Mouse (Mus musculus) urinary bladder, postnatal 36 days (tissue): ENCODE data around the gene Kantr.
"Not testable (repeated sequence)": the region's sequence is repeated elsewhere in the genome, so short reads cannot be mapped to it uniquely, and the experiment has no call there.

Experiments used
- DNase-seq, 2 experiments: peaks; one replicate each; pipeline ENCODE4 v3.0.0; 2022; ENCODE audit warnings: low spot score in 2 of 2, mixed read lengths in 1 of 2

Gene Kantr

GRCm38 (mm10) chrX:152326996-152327688, at the start of gene Kantr:
TSS of gene Kantr (minus strand) at chrX:152327495.
- peak; percentile 45 to 78 for DNase-seq

- DNase-seq = peak in 1 of 2 experiments; percentile 13
Observed at GRCm38 (mm10) chrX:152368397-152369273, 41.3 kb upstream of the Kantr start, which contains the start of gene Gpr173. TSS of gene Gpr173 (minus strand) at chrX:152368704.

- no peak for DNase-seq
Observed at GRCm38 (mm10) chrX:152368054-152368396, 40.7 kb upstream of the Kantr start.

- DNase-seq = no peak
Observed at GRCm38 (mm10) chrX:152366418-152366817, 39.1 kb upstream of the Kantr start.

GRCm38 (mm10) chrX:152352553-152353153, 25.4 kb upstream of the Kantr start:
- no peak for DNase-seq

- DNase-seq = no peak
Observed at GRCm38 (mm10) chrX:152347041-152347440, 19.7 kb upstream of the Kantr start.

GRCm38 (mm10) chrX:152346587-152346986, 19.3 kb upstream of the Kantr start:
- DNase-seq = no peak

- no peak for DNase-seq
Observed at GRCm38 (mm10) chrX:152342903-152343302, 15.6 kb upstream of the Kantr start.

GRCm38 (mm10) chrX:152342358-152342901, 15.1 kb upstream of the Kantr start, which contains the start of gene Tspyl2:
TSS of gene Tspyl2 (minus strand) at chrX:152342425.
- DNase-seq = peak; percentile 79 to 91

GRCm38 (mm10) chrX:152341496-152341895, 14.2 kb upstream of the Kantr start:
- DNase-seq = no peak

GRCm38 (mm10) chrX:152336546-152337332, 9.4 kb upstream of the Kantr start:
- DNase-seq = peak; percentile 79 to 90

- not testable (repeated sequence) for DNase-seq
Observed at GRCm38 (mm10) chrX:152336123-152336522, 8.8 kb upstream of the Kantr start.

GRCm38 (mm10) chrX:152329400-152329799, 2.1 kb upstream of the Kantr start:
- DNase-seq = not testable (repeated sequence)

- DNase-seq = no peak
Observed at GRCm38 (mm10) chrX:152327689-152328052, 376 bp upstream of the Kantr start.

- no peak for DNase-seq
Observed at GRCm38 (mm10) chrX:152323584-152323983, 3.7 kb downstream of the Kantr start.

GRCm38 (mm10) chrX:152322776-152323175, 4.5 kb downstream of the Kantr start:
- no peak for DNase-seq

GRCm38 (mm10) chrX:152320535-152320934, 6.8 kb downstream of the Kantr start:
- DNase-seq = no peak

- DNase-seq = peak in 1 of 2 experiments; percentile 17
Observed at GRCm38 (mm10) chrX:152307942-152308341, 19.4 kb downstream of the Kantr start.

- no peak for DNase-seq
Observed at GRCm38 (mm10) chrX:152307371-152307770, 19.9 kb downstream of the Kantr start.

- DNase-seq = no peak
Observed at GRCm38 (mm10) chrX:152306224-152306623, 21.1 kb downstream of the Kantr start.

GRCm38 (mm10) chrX:152287026-152287425, 40.3 kb downstream of the Kantr start:
- DNase-seq = not testable (repeated sequence)
